Mouse (Mus musculus) limb, embryonic 11.5 days (tissue): ENCODE results near the gene Casz1. TPM values are rescaled to one million over a fixed set of nuclear protein-coding genes. Genes with fewer than 3 reads are reported as not detected.

Source experiments
- ATAC-seq: fragments of 200-750 bp; cut with Nextera tagmentation; 2 replicates; pipeline ENCODE4 v1.8.0; 2017; ENCODE audit warnings: low read depth; ENCODE audit not compliant: insufficient number of reproducible peaks, low FRiP score, low TSS enrichment
- DNase-seq: peaks from one replicate; pipeline ENCODE4 v3.0.0-alpha.2; 2015; ENCODE audit warnings: low spot score
- H3K27ac ChIP-seq: fragments of 300-500 bp; sonication (generic); replicated peaks from 2 replicates; pipeline ENCODE4 v1.5.1; 2014; ENCODE audit warnings: low read depth, mild to moderate bottlenecking, low read length
- H3K27me3 ChIP-seq: fragments of 300-500 bp; sonication (generic); 2 replicates; pipeline ENCODE4 v1.6.1; 2014; ENCODE audit warnings: mild to moderate bottlenecking, low read length, mixed read lengths; ENCODE audit not compliant: control insufficient read depth, insufficient read depth
- H3K36me3 ChIP-seq: fragments of 300-500 bp; sonication (generic); 2 replicates; pipeline ENCODE4 v1.6.1; 2014; ENCODE audit warnings: mild to moderate bottlenecking, low read length, moderate library complexity, mixed read lengths; ENCODE audit not compliant: control insufficient read depth, insufficient read depth
- H3K4me1 ChIP-seq: fragments of 300-500 bp; sonication (generic); 2 replicates; pipeline ENCODE4 v1.6.1; 2014; ENCODE audit warnings: low read length, mixed read lengths; ENCODE audit not compliant: control insufficient read depth, insufficient read depth
- H3K4me2 ChIP-seq: fragments of 300-500 bp; sonication (generic); 2 replicates; pipeline ENCODE4 v1.6.1; 2014; ENCODE audit warnings: low read depth, mild to moderate bottlenecking, moderate library complexity; ENCODE audit not compliant: severe bottlenecking
- H3K4me3 ChIP-seq: fragments of 300-500 bp; sonication (generic); 2 replicates; pipeline ENCODE4 v1.5.1; 2014; ENCODE audit warnings: low read depth, low read length
- H3K9ac ChIP-seq: fragments of 300-500 bp; sonication (generic); 2 replicates; pipeline ENCODE4 v1.6.1; 2014; ENCODE audit warnings: mild to moderate bottlenecking, low read length
- H3K9me3 ChIP-seq: fragments of 300-500 bp; sonication (generic); 2 replicates; pipeline ENCODE4 v1.6.1; 2016; ENCODE audit warnings: low read length; ENCODE audit not compliant: control insufficient read depth
- WGBS: fragments of 180-500 bp; shearing (Covaris S2); extraction: QIAGEN DNeasy Blood & Tissue Kit; methylation state at CpG from one replicate; pipeline ENCODE4 v1.1.7; 2014; 5-methylcytosine and 5-hydroxymethylcytosine counted together
- polyA plus RNA-seq: library from polyadenylated mRNA; unstranded; fragments of >200 nt; fragmentation: Nextera tagmentation; extraction: Ambion mirVana; gene quantifications from 2 replicates; pipeline ENCODE4 v1.2.1, GENCODE M21; 2014

Casz1 gene
- polyA plus RNA-seq, 1 experiment from 2014 or later: 1.6 TPM

DNA sequence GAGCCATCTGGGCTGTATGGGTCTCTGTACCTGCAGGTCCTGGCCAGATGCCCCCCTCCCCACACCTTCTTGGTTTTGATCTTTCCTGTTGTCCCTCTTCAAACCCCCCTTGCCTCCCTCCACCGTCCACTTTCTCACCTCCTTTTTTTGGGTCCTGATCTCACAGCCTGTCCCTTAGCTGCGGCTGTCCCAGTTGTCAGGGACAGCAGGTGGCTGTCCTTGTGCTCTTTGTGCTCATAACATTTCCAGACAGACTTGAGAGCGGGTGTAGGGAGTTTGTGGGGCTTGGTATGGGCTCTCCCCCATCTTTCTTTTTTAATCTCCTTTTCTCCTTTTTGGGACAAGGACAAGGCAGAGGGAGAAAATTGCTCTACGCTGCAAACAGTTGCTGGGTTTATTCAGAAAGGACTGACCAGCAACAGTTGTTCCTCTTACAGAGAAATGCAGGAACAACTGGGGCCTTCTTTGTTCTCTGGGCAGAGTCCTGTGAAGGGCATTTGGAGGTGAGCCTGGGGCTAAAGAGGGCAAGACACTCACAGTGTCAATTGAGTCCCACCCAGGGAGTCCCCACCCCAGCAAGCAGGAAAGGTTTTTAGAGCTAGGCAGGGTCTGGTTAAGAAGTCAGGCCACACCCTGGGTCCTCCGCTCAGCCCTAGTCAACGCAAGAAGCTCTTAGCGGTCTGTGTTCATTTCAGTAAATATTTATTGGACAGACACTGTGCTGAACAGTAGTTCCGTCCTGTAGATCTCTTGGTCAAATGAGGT is 108.8 kb downstream of the Casz1 start:
- no peaks in the 10 kb centered on the region for H3K36me3 ChIP-seq
- H3K9me3 ChIP-seq: no peaks in the 10 kb centered on the region
- peaks cover 67% of the 10 kb centered on the region for H3K4me1 ChIP-seq
- DNase-seq: no peak
- H3K4me2 ChIP-seq: no peak overlapping the region
- H3K27me3 ChIP-seq: peaks cover 4% of the 10 kb centered on the region; the same call in 1 of the 2 replicates
- H3K27ac ChIP-seq: 0 out of 2 replicates have a peak overlapping the region, but pooled peaks have one; percentile 1
- no peak for ATAC-seq
- WGBS: 65% methylated on average over 8 of the region's 8 CpGs
- no peak overlapping the region for H3K4me3 ChIP-seq
- H3K9ac ChIP-seq: no peak overlapping the region

DNA sequence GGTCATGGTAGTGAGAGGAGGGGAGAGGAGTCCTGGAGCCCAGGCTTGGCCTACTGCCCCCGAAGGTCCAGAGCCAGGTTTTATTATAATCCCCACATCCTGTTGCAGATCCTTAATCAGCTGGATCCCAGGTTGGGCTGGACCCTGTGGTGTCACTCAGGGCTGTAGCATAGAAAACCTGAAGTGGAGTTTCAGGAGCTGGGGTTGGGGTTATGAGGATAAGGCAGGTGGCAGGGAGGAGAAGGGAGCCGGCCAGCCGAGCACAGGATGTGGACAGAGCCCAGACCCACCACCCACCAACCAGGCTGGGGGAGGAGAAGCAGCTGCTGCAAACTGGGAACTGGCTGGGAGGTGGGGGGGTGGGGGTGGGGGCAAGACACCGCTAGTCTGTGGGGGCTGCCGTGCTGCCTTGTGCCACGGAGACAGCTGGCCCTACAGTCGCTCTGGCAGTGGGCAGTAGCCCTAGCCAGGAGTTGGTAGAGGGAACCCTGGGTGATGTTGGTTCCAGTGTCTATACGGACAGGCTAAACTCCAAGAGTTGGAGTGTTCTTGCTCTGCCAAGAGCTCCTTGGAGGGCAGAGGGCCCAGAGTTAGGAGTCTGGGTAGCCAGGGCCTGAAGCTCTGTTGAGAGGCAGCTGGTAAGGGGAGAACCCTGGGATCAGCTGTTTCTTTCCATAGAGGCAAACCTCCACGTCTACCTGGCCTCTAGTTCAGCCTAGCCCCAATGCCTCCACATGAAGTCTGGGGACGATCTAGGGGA is 110.8 kb downstream of the Casz1 start:
- Histone ChIP-seq H3K4me3 (no peak overlapping the region), H3K4me2 (no peak overlapping the region), H3K36me3 (no peaks in the 10 kb centered on the region), H3K9ac (no peak overlapping the region), H3K27me3 (peaks cover 4% of the 10 kb centered on the region), H3K27ac (no peak overlapping the region), H3K9me3 (no peaks in the 10 kb centered on the region), H3K4me1 (peaks cover 62% of the 10 kb centered on the region)
- peak; percentile 76 for ATAC-seq
- DNase-seq: peak; percentile 90
- 43% methylated on average over 10 of the region's 10 CpGs for whole genome bisulfite sequencing

DNA sequence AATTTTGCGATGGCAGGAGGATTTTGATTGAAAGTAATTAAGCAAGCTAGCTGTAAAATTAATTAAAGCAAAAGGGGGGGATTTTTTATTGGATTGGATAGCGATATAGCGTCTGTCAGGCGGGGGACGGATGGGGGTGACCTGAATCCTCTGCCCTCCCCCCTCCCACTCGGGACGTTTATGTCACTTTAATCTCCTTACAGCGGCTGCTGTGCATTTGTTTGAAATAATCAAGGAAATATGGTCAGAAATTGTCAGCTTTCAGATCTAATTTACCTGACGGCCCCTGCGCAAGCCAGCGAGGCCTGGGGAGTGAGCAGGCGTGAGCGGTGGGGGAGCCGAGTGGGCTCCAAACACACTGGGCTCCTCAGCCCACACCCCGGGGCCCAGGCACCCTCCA is 111.6 kb downstream of the Casz1 start:
- no peak for ATAC-seq
- WGBS: 74% methylated on average over 15 of the region's 15 CpGs
- Histone ChIP-seq H3K9ac (no peak overlapping the region), H3K36me3 (no peaks in the 10 kb centered on the region), H3K4me1 (peaks cover 61% of the 10 kb centered on the region), H3K27ac (no peak overlapping the region), H3K4me3 (no peak overlapping the region), H3K27me3 (peaks cover 4% of the 10 kb centered on the region), H3K4me2 (no peak overlapping the region), H3K9me3 (no peaks in the 10 kb centered on the region)
- no peak for DNase-seq

- DNase-seq (no peak), ATAC-seq (no peak)
- 52% methylated on average over 15 of the region's 15 CpGs for WGBS
- H3K4me2 ChIP-seq: no peak overlapping the region
- H3K36me3 ChIP-seq: no peaks in the 10 kb centered on the region
- no peak overlapping the region for H3K27ac ChIP-seq
- H3K27me3 ChIP-seq: peaks cover 2% of the 10 kb centered on the region; the same call in 1 of the 2 replicates
- H3K9me3 ChIP-seq: no peaks in the 10 kb centered on the region
- H3K4me3 ChIP-seq: no peak overlapping the region
- no peak overlapping the region for H3K9ac ChIP-seq
- H3K4me1 ChIP-seq: peaks cover 67% of the 10 kb centered on the region
Measured at GRCm38 (mm10) chr4:148918707-148919447, 114.6 kb downstream of the Casz1 start.

GRCm38 (mm10) chr4:148920610-148921009 is 116.4 kb downstream of the Casz1 start:
- DNase-seq (peak; percentile 48), ATAC-seq (no peak)
- H3K27ac ChIP-seq: no peak overlapping the region
- H3K4me2 ChIP-seq: no peak overlapping the region
- H3K4me3 ChIP-seq: no peak overlapping the region
- no peaks in the 10 kb centered on the region for H3K9me3 ChIP-seq
- peaks cover 63% of the 10 kb centered on the region for H3K4me1 ChIP-seq
- 7% methylated on average over 11 of the region's 11 CpGs for WGBS
- no peak overlapping the region for H3K9ac ChIP-seq
- H3K36me3 ChIP-seq: no peaks in the 10 kb centered on the region
- H3K27me3 ChIP-seq: peaks cover 2% of the 10 kb centered on the region; the same call in 1 of the 2 replicates

GRCm38 (mm10) chr4:148922221-148922700 is 118.0 kb downstream of the Casz1 start:
- Histone ChIP-seq H3K9ac (no peak overlapping the region), H3K4me3 (peak overlapping the region; percentile 7; the same call in 1 of the 2 replicates), H3K4me1 (peaks cover 79% of the 10 kb centered on the region), H3K27me3 (peaks cover 2% of the 10 kb centered on the region; the same call in 1 of the 2 replicates), H3K9me3 (no peaks in the 10 kb centered on the region), H3K27ac (peak overlapping the region; percentile 49), H3K36me3 (no peaks in the 10 kb centered on the region), H3K4me2 (peak overlapping the region; percentile 39)
- 7% methylated on average over 16 of the region's 16 CpGs for WGBS
- no peak for ATAC-seq
- DNase-seq: peak; percentile 58

DNA sequence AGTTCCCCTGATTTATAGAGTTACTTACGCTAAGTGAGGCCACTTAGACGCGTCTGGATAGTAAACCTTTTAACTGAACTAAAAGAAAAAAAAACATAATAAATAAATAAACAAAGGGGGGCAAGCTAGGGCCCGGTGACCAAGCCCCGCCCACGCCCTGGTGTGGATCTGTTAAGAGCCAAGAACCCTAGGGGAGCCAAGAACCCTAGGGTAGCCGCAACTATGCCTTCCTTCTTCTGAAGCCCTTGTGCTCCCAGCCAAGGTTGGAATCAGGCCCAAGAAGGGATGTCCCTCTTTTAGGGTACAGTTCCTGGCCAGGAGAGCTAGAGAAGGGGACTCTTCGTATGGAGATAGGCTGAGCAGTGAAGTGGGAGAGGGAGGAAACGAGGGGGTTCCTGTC is 119.2 kb downstream of the Casz1 start:
- no peak for ATAC-seq
- H3K4me3 ChIP-seq: no peak overlapping the region
- H3K36me3 ChIP-seq: no peaks in the 10 kb centered on the region
- H3K27me3 ChIP-seq: peaks cover 2% of the 10 kb centered on the region; the same call in 1 of the 2 replicates
- peak; percentile 35 for DNase-seq
- H3K27ac ChIP-seq: no peak overlapping the region
- H3K4me2 ChIP-seq: no peak overlapping the region
- no peaks in the 10 kb centered on the region for H3K9me3 ChIP-seq
- H3K9ac ChIP-seq: no peak overlapping the region
- WGBS: 24% methylated on average over 9 of the region's 9 CpGs
- H3K4me1 ChIP-seq: peaks cover 75% of the 10 kb centered on the region

DNA sequence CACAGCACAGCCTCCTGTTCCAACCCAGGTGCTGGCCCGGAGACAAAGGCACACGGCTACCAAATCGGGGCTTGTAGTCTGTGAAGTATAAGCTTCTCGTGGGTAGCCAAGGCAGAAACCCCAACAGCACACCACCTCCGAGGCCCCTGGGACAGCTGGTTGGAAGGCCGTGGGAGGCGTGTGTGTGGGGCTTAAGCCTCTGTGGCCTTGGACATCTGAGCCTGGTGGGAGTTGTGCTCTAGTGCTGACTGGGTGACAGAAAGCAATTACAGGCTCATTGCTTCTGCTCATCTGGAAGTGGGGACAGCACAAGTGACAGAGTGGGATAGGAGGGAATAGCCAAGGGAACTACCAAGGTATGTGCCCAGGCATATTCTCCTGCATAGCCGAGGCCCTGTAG is 119.7 kb downstream of the Casz1 start:
- H3K36me3 ChIP-seq: no peaks in the 10 kb centered on the region
- ATAC-seq (no peak), DNase-seq (peak; percentile 44)
- H3K27me3 ChIP-seq: peaks cover 2% of the 10 kb centered on the region; the same call in 1 of the 2 replicates
- H3K27ac ChIP-seq: no peak overlapping the region; the same call in 1 of the 2 replicates
- WGBS: 41% methylated on average over 8 of the region's 8 CpGs
- H3K4me1 ChIP-seq: peaks cover 72% of the 10 kb centered on the region
- H3K9me3 ChIP-seq: no peaks in the 10 kb centered on the region
- H3K9ac ChIP-seq: no peak overlapping the region
- no peak overlapping the region for H3K4me3 ChIP-seq
- H3K4me2 ChIP-seq: no peak overlapping the region
